Mouse (Mus musculus) cerebellum, adult 11-12 months (tissue): Measurements from ENCODE around the gene Cd164l2.

Source experiments
- DNase-seq: peaks from one replicate; pipeline ENCODE4 v3.0.0; 2022

The Cd164l2 gene

GRCm38 (mm10) chr4:133211751-133212561, at the start of gene Cd164l2, which contains the start of gene Gpr3:
Cd164l2 (plus strand) TSS chr4:133212131.
Gpr3 (minus strand) TSS chr4:133212536.
- DNase-seq: peak; percentile 65

- DNase-seq: no peak
Measured at GRCm38 (mm10) chr4:133162196-133162595, 49.7 kb upstream of the Cd164l2 start.

DNA sequence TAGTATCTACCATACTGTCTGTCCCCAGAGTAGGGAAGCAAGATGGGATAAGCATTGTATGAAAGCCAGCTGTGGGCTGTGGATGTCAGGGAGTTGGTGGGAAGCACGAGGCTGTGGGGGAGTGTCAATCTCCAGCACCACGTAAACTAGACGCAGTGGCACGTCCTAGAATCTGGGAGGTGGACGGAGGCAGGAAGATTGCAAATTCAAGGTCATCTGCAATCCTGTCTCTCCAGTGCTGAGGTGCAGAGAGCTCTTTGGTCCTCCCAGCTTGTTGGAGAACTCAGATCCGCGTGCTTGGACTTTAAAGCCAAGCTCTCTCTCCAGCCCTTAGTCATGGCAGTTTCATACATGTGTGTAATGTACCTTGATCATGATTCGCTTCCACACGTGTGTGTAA, 45.2 kb upstream of the Cd164l2 start:
- no peak for DNase-seq

- no peak for DNase-seq
Measured at GRCm38 (mm10) chr4:133169237-133170055, 42.5 kb upstream of the Cd164l2 start.

DNA sequence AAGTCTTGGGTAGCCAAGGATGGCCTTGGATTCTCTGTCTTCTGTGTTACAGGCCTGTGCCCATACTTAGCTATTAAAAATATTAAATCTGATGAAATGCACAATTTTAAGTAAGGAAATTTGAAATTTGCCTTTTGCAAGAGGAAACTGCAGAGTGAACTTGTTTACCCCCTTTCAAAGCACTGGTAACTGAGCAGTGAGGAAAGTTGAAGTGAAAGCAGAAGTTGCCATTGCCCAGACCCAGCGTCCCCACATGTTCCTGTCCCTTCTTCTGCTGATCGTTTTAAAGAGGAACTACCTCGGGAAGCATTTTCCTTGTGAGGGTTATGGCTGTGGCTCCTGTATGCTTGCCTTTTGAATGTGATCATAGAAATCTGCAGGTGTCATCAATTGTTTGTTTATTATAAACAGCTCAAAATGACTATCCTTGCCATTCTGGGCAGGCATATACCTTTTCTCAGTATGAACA, 41.8 kb upstream of the Cd164l2 start:
- no peak for DNase-seq

- no peak for DNase-seq
Measured at GRCm38 (mm10) chr4:133170616-133171015, 41.3 kb upstream of the Cd164l2 start.

- no peak for DNase-seq
Measured at GRCm38 (mm10) chr4:133172451-133172850, 39.5 kb upstream of the Cd164l2 start.

GRCm38 (mm10) chr4:133174361-133174760, 37.6 kb upstream of the Cd164l2 start:
- DNase-seq: no peak

DNA sequence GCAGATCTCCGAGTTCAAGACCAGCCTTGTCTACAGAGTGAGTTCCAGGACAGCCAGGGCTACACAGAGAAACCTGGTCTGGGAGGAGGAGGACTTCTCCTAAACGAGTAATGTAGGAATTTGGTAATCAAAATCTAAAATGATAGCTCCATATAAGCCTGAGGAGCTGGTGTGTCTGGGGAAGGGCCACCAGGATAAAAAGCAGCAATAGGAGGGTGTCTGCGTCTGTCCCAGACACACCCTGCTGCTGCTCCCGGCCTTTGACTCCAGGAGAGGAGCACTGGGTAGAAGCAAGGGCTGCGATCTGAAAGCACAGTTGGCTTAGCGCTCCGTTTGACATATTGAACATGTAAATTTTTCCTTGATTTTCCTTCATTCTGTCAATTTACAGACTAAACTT, 36.7 kb upstream of the Cd164l2 start:
- no peak for DNase-seq

DNA sequence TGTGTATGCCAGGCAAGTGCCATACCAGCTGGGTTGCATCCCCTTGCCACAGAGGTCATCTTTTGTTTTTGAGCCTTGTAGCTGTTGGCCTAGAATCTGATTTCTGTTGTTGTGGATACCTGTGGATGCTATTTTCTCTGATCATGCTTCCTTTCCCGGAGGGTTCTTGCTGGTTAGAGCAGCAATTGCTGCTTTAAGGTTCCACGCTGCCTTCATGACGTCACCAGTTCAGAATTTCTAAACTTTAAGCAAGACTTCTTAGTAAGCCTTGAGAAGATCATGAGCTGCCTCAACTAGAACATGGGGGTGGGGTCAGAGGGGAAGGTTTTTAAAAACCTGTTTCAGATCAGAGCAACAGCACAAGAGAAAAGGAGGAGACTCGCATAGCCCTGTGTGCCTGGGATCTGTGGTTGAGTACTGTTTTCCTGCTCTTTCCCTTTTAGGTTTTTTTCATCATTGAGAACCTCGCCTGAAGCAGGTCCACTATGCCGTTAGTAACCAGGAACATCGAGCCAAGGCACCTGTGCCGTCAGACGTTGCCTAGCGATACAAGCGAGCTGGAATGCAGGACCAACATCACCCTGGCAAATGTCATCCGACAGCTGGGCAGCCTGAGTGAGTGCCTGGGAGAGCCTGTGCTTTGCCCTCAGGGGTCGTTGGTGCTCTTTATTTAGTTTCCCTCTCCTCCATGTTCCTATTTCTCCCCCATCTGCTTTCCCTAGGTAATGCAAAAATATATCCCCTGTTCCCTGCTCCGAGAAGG, 35.8 kb upstream of the Cd164l2 start:
- DNase-seq: no peak

DNA sequence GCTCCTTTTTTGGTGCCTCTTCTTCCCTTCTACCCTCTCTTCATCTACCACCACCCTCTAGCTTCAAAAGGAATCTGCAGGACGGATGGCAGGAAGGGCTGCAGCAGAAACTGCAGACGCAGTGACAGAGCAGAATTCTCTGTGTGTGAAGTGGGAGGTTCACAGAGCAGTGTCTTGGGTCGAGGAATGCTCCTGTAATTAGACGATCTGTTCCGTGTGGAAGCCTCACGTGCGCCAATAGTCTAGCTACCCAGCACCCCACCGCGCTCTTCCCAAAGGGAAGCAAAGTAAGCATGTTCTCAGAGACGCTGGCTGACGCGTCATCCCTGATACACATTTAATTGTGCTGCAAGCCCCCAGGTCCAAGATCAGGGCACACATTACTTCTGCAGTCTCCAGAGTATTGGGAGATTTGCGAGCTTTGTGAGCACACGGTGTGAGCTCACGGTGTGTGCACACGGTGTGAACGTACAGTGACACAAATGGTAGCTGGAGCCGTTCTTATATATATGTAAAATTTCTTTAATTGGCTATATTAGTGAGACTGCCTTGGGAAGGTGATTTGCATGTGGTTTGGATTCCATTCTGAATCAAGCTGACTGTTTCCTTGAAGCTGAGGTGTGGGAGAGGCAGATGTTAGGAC, 35.0 kb upstream of the Cd164l2 start:
- no peak for DNase-seq

GRCm38 (mm10) chr4:133178305-133178704, 33.6 kb upstream of the Cd164l2 start:
- DNase-seq: no peak

GRCm38 (mm10) chr4:133179258-133179657, 32.7 kb upstream of the Cd164l2 start:
- DNase-seq: no peak

DNA sequence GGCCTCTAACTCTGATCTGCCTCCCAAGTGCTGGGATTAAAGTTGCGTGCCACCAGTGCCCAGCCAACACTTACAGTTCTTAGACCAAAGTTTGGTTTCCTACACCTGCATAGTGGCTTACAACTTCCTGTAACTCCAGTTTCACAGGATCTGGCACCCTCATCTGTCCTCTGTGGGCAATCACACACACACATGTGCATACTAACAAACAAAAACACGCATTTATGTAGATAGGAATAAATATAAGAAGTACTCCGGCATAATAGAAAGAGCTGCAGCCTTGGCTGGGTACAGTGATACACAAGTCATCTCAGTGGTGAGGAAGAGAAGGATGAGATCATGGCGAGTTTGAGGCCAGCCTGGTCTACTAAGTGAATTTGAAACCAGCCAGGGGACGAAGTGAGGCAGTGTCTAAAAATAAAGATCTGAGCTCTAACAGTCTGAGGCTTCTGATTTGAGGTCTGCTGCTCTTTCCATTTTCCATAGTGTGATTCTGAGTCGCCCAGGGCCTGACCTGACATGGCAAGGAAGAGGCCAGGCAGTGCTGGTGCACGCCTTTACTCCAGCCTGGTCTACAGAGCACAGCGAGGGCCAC, 29.4 kb upstream of the Cd164l2 start:
- no peak for DNase-seq

DNA sequence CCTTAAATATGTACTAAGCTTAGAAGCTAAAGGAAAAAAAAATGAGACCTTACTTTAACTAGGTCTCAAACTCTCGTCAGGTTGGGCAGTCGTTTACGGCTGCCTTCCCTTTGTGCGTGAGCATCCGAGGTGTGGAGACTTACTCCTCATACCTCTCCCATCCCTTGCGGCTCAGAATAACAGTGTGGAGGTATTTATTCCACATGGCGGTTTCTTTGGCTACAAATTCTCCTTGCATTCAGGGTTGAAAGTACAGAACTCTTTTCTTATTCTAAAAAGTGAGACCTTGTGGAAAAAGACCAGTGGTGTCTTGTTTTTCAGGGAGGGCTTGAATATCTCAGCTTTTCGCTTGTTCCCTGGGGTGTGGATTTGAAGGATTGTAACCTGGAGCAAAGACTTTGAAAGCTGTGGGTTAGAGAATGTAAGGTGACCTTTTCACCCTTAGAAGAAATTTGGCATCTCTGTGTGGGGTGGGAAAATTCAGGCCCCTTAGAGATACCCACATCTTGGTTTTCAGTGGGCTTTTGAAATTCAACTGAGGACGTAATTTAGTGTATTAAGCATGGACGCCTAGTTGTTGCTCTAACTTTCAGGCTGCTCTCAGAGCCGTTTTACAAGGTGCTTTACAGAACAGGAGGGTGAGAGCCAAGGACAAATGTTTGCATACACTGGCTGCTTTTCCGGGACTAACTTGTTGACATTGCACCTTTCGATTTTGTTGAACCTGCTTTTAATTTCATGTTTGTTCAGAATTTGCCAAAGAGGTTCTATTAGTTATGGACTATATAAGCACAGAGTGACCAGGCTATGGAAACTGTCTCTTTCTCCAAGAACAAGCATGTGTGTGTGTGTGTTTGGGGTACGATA, 27.7 kb upstream of the Cd164l2 start:
- DNase-seq: no peak

DNA sequence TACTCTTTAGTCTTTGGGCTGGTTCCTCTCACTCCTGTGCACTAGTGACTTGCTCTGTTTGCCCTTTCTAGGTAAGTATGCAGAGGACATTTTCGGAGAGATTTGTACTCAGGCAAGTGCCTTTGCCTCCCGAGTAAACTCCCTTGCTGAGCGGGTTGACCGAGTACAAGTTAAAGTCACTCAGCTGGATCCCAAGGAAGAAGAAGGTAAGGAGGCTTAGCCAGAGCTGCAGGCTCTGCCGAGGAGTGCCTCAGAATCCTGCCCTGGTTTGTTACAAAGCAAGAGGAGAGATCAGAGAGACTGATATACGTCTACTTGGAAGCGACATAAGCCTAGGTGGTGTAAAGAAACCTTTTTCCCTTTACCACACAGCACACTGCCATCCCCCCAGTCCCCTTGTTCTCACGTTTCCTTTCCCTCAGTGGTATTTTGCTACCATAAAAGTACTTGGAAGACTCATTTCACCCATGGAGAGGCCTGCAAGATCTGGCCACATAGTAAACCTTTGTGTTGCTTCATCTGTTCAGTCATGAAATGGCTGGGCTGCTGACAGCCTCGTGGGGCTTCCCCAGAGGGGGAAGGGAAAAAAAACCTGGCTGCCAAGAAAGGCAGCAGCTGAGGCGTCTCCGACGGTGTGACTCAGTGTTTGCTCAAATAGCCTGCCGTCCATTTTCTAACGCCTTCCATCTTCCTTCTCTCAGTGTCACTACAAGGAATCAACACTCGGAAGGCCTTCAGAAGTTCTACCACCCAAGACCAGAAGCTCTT, 26.8 kb upstream of the Cd164l2 start:
- no peak for DNase-seq

DNA sequence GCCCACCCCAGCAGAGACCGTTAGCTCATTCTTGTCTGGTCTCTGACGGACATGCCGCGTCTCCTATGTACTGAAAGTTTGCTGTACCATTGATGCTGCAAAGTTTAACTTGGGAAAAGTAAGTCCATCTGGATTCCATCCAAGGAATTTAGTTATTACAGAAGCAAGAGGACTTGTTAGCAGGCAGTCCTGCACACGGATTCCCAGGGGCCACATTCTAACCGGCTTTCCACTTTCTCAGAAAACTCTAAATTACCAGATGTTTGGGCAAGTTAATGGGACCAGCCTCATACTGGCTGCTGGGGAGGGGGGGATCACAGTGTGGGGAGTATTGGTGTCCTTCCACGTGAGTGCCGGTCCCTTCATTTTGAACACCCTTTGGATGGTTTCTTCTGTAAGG, 26.0 kb upstream of the Cd164l2 start:
- DNase-seq: no peak

GRCm38 (mm10) chr4:133186856-133187255, 25.1 kb upstream of the Cd164l2 start:
- no peak for DNase-seq

GRCm38 (mm10) chr4:133189396-133189795, 22.5 kb upstream of the Cd164l2 start:
- DNase-seq: no peak

GRCm38 (mm10) chr4:133194482-133194881, 17.4 kb upstream of the Cd164l2 start:
- DNase-seq: no peak
